Mouse (Mus musculus) frontal cortex, postnatal 25 days (tissue): ENCODE results near the gene Atp8a2.

Source experiments
- DNase-seq, 2 experiments: peaks; one replicate each; pipeline ENCODE4 v3.0.0; 2022; ENCODE audit warnings: low spot score in 2 of 2

Atp8a2 gene

DNA sequence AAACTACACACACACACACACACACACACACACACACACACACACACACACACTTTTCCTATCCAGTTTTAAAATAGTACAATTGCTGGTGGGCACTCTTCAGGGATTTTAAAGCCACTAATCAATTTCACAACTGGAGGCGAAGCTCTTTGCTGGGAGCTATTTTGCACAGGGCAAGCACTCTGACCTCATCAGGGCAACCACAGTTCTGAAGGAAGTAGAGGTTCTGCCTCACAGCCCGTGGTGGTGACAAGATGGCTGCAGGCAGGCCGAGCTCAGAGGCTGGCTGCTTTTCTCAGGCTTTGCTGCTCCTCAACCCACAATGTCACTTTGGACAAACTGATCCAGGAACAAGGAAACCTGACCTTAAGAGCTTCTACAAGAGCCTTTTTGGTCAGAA is 590.0 kb downstream of the Atp8a2 start:
- DNase-seq = no peak

DNA sequence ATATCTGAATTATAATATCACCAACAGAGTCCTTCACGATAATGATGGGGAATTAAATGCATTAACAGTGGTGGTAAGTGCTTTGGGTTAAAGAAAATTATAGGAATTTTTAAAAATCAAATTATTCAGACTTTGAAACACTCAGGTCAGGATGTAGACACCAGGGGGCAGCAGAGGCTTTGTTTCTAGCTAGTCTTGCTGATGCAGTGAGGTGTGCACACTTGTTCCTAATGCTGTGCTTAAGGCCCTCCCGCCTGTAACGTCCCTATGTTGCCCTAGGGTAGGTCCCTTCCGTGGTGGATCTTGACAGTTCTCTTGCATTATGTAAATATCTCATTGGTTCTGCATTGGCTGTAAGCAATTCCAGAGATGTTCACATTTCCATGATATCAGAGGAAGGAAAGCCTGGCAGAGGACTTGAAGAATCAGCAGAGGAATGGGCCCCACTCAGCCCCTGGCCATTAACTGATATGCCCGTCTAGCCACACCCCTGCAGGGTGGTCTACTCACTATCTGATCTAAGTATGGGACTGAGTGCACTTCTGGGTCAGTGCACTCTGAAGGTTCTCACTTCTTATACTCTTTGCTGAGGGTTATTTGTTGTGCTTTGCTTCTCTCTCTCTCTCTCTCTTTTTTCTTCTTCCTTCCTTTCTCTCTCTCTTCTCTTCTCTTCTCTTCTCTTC is 591.2 kb downstream of the Atp8a2 start:
- peak; percentile 55 to 63 for DNase-seq

DNA sequence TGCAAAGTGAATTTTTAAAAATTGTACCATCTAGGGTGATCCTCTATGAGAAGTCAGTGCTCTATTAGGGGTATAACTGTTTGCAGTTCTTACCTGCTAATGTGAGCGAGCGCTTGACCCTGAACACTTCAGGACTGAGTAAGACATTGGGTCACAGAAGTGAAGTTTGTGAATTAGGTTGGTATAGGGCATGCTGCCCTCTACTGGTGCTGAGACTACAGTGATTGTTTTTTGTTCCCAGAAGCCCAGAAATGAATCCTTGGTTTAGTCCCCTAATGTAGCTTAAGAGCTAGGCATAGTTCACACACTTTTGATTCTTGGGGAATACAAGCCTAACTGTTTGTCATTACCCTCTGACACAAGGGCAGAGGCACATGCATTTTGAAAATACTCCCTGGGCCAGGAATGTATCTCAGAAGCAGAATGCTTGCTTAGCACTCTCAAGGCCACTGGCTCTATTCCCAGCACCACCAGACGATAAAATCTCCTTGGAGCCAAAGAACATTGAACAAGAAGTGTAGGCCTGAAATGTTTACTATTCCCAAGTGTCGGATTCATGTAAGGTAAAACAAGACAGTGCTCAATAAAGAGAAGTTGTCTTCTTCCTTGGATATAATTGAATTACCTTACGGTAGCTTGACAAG is 592.9 kb downstream of the Atp8a2 start:
- no peak for DNase-seq

DNA sequence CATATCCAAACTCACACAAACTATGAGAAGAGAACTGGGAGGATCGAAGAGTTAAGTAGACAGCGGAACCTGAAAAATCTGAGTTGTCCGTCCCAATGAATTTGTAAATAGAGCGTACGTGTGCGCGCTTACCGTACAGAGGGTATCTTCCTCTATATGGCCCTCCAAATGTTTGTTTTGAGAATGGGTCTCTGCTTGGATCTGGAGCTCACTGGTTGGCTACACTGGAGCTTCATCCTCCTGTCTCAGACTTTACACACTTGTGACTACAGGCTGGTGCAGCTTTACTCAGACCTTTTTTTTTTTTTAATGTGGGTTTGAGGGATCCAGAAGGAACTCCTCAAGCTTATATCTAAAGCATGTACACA is 598.7 kb downstream of the Atp8a2 start:
- no peak for DNase-seq

DNA sequence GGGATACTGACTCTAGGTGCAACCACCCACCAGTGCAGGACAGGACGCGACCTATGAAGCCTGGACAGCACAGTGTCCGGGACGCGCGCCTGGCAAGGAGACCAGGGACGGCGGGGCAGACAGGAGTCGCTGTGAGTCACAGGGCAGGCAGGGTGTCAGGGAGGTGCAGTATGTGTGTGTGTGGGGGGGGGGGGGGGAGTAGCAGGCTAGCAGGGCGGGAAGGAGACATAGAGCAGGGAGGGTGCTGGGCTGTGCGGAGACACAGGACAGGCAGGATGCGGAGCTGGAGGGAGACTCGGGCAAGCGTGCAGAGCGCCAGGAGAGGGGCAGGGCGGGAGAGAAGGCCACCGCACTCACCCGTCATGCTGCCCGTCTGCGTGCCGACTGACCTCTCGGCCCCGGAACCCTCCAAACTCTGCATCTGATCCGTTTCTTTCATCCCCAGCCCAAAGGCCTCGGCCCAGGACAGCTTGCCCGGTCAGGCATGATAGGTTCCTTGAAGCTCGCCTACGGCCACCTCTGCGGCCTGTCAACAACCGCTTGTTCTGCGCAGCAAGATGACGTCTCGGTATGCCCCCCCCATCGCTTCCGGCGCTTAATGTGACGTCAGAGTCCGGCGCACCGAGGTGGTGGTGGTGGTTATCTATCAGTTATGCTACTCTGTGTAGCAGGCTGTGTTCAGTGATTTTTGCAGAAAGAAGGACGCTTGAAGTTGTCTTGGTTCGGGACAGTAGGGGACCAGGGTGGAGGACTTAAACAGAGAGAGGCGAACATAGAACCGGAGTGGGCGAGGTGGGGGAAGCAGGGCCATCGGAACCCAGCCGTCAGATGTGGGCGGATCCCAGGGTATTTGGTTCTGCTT is 599.4 kb downstream of the Atp8a2 start, which contains the start of gene Cdadc1:
TSS of gene Cdadc1 (minus strand) at position 562 of the 862 bp plus-strand sequence.
- DNase-seq = peak; percentile 97 to 99

DNA sequence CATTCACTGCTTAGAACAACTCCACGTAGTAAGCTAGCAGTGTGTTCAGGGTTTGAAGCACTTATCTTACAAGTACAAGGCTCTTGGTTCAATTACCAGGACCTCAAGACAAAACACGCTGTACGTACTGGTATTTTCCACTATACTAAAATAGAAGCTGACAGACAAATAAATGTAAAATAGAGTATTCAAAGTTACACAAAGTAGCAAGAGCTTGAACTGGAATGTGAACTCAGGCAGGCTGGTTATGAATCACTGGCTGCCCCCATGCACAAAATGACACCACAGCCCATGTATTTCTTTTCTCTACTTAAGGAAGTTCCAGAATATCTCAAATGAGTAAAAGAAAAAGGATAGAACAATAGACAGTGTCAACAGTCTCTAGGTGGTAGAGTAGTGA is 602.0 kb downstream of the Atp8a2 start:
- DNase-seq = no peak

DNA sequence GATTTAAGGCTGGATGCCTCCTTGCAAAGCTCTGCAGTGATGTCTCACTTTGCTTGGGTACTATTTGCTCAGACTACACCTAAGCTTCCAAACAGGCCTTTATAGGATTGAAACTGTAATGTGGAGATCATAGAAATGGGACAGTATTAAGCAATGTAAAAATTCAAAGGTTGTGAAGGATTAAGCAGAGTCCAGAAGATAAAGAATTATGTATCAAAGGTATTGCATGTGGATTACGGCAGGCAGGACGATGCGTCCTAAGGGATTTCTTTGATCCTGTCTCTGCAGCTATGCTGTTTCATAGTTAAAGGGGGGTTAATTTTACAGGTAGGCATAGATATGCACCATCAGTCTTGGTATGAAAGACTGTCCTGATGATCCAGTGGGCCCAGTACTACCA is 604.4 kb downstream of the Atp8a2 start:
- no peak for DNase-seq

DNA sequence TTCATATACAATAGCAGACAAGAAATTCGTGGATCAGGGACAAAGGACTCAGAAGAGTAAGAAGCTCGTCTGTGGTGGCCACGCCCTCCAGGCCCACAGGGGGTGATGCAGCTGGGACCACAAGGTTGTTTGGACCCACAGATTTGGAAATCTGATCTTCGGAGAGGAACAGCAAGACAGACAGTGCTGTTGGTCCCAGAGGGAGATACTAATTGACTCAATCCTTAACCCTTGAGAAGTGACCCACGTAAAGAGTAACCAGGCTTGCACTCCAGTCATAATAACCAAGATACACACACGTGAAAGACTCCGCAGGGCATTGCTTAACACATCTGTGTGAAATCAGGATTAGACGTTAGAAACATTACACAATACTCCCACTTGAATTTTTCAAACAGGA is 605.1 kb downstream of the Atp8a2 start:
- no peak for DNase-seq

DNA sequence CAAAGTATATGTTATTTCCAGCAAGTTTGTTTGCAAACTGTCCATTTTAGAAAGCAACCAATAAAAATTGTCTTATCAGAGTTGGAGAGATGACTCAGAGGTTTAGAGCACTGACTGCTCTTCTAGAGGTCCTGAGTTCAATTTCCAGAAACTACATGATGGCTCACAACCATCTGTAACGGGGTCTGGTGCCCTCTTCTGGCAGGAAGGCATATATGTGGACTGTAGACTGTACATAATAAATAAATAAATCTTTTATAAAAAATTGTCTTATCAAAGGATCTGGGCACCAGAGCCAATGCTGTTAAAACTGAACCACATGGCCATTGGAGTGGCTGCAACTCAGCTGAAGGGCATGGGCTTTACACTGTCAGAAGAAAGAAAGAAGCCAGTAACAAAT is 606.4 kb downstream of the Atp8a2 start:
- DNase-seq = no peak
